Mouse (Mus musculus) heart, embryonic 11.5 days (tissue): Measurements from ENCODE around the gene Wdfy2. TPM values are rescaled to one million over a fixed set of nuclear protein-coding genes. Genes with fewer than 3 reads are reported as not detected.

ENCODE experiments used
- microRNA-seq: library from miRNA; unstranded; fragments of <30 nt; microRNA quantifications from one replicate; pipeline ENCODE4, GENCODE M21; 2016; ENCODE audit warnings: borderline number of aligned reads
- polyA plus RNA-seq: library from polyadenylated mRNA; unstranded; fragments of >200 nt; fragmentation: Nextera tagmentation; extraction: Ambion mirVana; gene quantifications from 2 replicates; pipeline ENCODE4 v1.2.1, GENCODE M21; 2014

The Wdfy2 gene
- polyA plus RNA-seq, 1 experiment from 2014 or later: 7.6 TPM

Small RNAs within 50 kb of the gene (microRNA-seq; reads per million reads assigned to microRNA genes)
- not detected for gene Mir6541
- gene Mir8098: 1.1 reads per million, percentile 15 among the genes with 10 or more reads in this experiment

Other genes with a start within 250 kb of the Wdfy2 start
- 0.16 and 0.27 TPM in 2 replicates for gene Serpine3, start 174.0 kb upstream of the Wdfy2 start, polyA plus RNA-seq
- 18.5 and 27.8 TPM in 2 replicates for gene Ints6, start 76.5 kb upstream of the Wdfy2 start, polyA plus RNA-seq
- not detected in 2 replicates for gene Defb48, start 146.8 kb downstream of the Wdfy2 start, polyA plus RNA-seq
- gene Defb47, start 160.4 kb downstream of the Wdfy2 start, polyA plus RNA-seq: not detected in 2 replicates
- not detected in 2 replicates for gene Defb43, start 174.1 kb downstream of the Wdfy2 start, polyA plus RNA-seq
- gene Defb42, start 209.3 kb downstream of the Wdfy2 start, polyA plus RNA-seq: 4.5 and 6.8 TPM in 2 replicates
- gene Defb30, start 212.3 kb downstream of the Wdfy2 start, polyA plus RNA-seq: not detected in 2 replicates